Mouse (Mus musculus) brain, embryonic 14.5 days (tissue): ENCODE data around the gene Ccnc.

ENCODE experiments used
- CTCF ChIP-seq: fragments of 200-500 bp; IDR thresholded peaks from 2 replicates; pipeline ENCODE4 v1.5.1; 2012; ENCODE audit warnings: inconsistent platforms, mild to moderate bottlenecking, moderate library complexity, borderline replicate concordance; ENCODE audit not compliant: insufficient read depth, insufficient read length; ENCODE audit errors: extremely low read depth
- POLR2A ChIP-seq: fragments of 200-500 bp; IDR thresholded peaks from 2 replicates; pipeline ENCODE4 v1.6.1; 2012; ENCODE audit warnings: mild to moderate bottlenecking, inconsistent platforms, borderline replicate concordance; ENCODE audit not compliant: poor library complexity, insufficient read depth, insufficient read length, severe bottlenecking; ENCODE audit errors: extremely low read depth

DNA sequence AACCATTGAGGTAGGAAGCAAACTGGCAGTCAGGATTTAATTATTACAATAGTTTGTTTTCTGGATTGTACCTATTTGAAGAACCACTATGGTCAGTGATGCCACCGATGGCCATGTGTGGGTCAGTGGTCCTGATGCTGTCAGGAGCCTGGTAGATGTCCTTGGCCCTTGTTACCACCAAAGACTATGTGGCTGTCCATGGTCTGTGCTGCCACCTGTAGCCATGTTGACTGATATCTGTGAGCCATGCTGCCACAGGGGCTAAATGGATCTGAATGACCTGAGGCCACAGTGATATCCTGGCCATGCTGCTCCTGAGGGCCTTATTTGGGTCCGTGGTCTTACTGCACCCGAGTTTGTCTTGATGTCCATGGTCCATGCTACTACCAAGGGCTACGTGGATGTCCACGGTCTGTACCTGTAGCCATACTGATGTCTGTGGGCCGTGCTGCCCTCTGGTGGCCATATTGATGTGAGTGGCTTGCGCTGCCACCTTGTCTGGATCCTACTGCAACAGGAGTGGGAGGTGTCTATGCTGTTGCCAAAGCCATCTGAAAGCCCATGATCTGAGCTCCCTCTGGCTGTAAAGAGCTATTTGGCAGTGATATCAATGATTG lies 31.8 kb upstream of the Ccnc start:
- TF ChIP-seq CTCF (peak; percentile 74), POLR2A (no peak)
